Mouse (Mus musculus): ENCODE results near the gene Lmx1b. TPM values are rescaled to one million over a fixed set of nuclear protein-coding genes. Genes with fewer than 3 reads are reported as not detected.
A peak's percentile ranks its signal among the peaks of the same experiment; 100 is the strongest.

Gene Lmx1b
- polyA plus RNA-seq, 1 experiment from 2014 or later, result not detected

DNA sequence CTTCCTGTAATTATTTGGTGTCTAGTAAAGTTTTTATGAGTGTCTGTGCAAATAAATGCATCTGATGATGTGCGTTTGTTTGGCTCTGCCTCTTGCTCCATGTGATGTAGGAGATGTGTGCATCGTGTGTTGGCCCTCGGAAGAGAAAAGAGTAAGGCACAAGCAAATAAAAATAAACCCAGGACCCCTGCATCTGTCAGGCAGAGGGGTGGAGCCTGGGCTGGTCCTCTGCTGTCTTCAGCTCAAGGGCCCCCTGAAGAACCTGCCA, 5.9 kb upstream of the Lmx1b start:
- Histone ChIP-seq H3K9me3 (ENCODE audit: low read length) (no peaks in the 10 kb centered on the region), H3K36me3 (replicated peaks; ENCODE audit: insufficient read depth, low read length) (no peaks in the 10 kb centered on the region), H3K27me3 (ENCODE audit: insufficient read depth, low read length) (peaks cover 75% of the 10 kb centered on the region), H3K9ac (replicated peaks) (no peak overlapping the region), H3K4me2 (ENCODE audit: low read depth, low read length) (no peak overlapping the region), H3K4me1 (ENCODE audit: insufficient read depth) (no peaks in the 10 kb centered on the region; the same call in 1 of the 2 replicates), H3K27ac (ENCODE audit: low read depth) (no peak overlapping the region), H3K4me3 (ENCODE audit: low read depth, low read length) (no peak overlapping the region)
- ATAC-seq (no peak), DNase-seq (no peak)
- 3% methylated on average over 3 of the region's 3 CpGs for WGBS (ENCODE audit: insufficient replicate concordance)
- no peak for TF ChIP-seq EP300 (IDR thresholded peaks at IDR 0.05; ENCODE audit: low read depth)

DNA sequence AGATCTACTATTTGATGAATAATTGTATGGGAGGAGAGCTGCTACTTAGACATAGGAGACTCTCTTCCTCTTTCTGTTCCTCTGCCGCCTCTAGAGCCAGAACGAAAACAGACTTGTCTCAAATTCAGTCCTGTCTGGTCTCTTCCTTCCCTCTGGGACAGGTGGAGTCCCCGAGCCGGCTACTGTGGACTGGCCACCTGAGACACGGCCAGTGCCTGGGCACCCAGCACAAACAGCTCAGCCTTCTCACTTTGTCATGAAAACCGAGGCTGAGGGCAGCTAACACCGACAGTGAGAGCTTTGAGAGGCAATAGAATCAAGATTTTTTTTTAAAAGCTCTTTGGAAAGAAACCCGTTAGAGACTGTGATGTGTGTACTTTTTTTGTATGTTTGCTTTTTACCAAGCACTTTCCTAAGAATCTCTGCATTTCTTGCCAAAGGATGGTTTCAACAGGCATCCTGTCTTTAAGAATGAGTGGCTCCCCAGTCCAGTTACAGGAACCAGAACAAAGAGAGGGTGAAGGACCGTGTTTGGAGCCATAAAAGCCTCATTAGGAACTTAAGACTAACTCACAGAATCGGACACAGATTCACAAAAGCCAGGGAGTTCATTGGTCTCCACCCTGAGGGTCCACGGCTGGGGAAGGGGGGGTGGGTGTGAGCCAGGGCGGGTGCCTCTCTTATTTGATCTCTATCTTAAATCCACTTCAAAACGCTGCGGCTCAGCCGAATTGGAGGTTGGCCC, 5.4 kb upstream of the Lmx1b start:
- Histone ChIP-seq H3K4me1 (ENCODE audit: insufficient read depth) (no peaks in the 10 kb centered on the region; the same call in none of the 2 replicates), H3K36me3 (replicated peaks; ENCODE audit: insufficient read depth, low read length) (no peaks in the 10 kb centered on the region), H3K9ac (replicated peaks) (no peak overlapping the region), H3K27ac (ENCODE audit: low read depth) (no peak overlapping the region), H3K27me3 (ENCODE audit: insufficient read depth, low read length) (peaks cover 79% of the 10 kb centered on the region), H3K9me3 (ENCODE audit: low read length) (no peaks in the 10 kb centered on the region), H3K4me3 (ENCODE audit: low read depth, low read length) (no peak overlapping the region), H3K4me2 (ENCODE audit: low read depth, low read length) (no peak overlapping the region)
- no peak for DNase-seq
- ATAC-seq, result no peak
- WGBS (ENCODE audit: insufficient replicate concordance), result 2% methylated on average over 15 of the region's 15 CpGs
- TF ChIP-seq CTCF (IDR thresholded peaks at IDR 0.05; ENCODE audit: low read depth), result no peak
- TF ChIP-seq EP300 (IDR thresholded peaks at IDR 0.05; ENCODE audit: low read depth), result no peak

DNA sequence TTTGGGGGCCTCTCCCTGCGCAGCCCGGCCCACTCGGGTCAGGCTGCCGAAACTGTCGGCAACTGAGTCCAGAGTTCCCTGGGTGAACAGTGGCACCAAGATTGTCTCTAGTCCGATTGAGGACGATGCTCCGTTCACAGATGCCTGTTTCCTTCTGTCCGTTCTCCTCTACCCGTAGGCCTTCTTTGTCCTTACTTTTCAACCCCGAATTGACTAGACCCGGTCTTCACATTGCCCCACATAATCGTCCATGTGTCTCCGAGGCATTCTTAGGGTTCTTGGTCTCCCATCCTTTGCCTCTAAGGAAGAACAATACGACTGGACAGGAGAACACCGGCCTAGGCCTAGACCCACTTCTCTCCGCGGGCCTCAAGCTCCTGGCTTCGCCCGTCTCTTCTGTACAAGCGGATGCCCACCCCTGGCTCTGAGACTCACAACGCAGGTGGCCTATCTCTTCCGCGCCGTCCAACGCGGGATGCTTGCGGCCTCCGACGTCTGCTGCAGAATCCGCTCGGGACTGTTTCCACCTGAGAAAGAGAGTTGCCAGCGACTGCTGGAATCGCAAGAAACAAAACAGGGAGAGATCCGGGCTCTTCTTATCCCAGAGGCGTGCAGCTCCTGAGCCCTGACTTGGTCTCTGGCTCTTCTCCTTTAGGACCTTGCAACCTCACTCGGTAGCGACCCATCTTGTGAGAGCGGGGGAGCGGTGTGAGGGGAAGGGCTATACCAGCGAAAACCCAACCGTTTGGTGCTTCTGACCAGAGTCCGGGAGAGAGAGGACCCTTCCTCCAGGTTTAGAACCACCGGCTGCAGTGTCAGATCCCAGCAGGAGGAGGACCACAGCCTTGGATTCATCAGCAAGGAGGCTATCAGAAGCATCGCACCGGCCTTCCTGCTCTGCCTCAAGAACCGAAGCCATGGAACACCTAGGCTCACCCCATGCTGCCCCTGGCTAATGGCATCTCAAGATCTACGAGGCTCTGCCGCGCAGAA, 3.7 kb upstream of the Lmx1b start:
- H3K36me3 ChIP-seq (replicated peaks; ENCODE audit: insufficient read depth, low read length), result no peaks in the 10 kb centered on the region
- DNase-seq (no peak), ATAC-seq (no peak)
- H3K27ac ChIP-seq (ENCODE audit: low read depth), result no peak overlapping the region
- WGBS (ENCODE audit: insufficient replicate concordance), result 7% methylated on average over 50 of the region's 50 CpGs
- no peak overlapping the region for H3K9ac ChIP-seq (replicated peaks)
- H3K4me1 ChIP-seq (ENCODE audit: insufficient read depth), result peaks cover 4% of the 10 kb centered on the region
- no peak for TF ChIP-seq EP300 (IDR thresholded peaks at IDR 0.05; ENCODE audit: low read depth)
- no peak for TF ChIP-seq CTCF (IDR thresholded peaks at IDR 0.05; ENCODE audit: low read depth)
- H3K4me2 ChIP-seq (ENCODE audit: low read depth, low read length), result no peak overlapping the region
- peaks cover 88% of the 10 kb centered on the region for H3K27me3 ChIP-seq (ENCODE audit: insufficient read depth, low read length)
- no peaks in the 10 kb centered on the region for H3K9me3 ChIP-seq (ENCODE audit: low read length)
- no peak overlapping the region for H3K4me3 ChIP-seq (ENCODE audit: low read depth, low read length)

DNA sequence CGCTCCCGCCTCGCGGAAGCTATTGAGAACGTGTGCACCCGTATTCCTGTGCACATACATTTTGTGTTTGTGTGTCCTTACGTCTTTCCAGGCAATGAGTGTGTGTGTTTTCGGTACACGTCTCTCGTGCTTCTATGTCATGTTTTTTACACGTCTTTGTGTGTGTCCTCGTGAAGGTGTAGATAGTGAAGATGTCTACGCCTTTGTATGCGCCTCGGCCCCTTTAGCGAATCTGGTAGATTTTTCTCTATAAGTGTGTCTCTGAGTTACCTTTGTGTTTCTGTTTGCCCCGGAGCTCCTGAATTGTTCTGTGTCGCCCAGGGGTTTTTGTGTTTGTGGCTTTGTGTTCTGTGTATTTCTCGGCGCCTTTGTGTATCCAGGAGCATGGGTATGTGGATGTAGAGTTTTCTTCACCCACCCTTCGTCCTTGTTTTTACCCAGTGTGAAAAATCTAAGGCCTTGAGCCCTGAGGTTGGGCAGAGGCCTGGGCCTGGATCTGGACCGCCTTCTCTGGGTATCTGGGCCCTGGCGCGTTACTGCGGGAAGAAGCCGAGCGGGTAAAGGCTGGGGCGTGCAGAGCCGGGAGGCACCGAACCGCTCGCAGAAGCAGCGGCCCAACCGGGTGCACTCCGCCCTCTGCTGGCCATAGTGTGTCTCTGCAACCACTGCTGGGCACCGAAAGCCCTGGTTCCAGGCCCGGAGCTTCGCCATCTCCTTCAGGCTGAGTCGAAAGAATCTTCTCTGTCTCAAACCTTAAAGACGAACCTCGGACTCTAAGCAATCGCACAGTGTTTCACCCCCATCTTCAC, 2.5 kb upstream of the Lmx1b start:
- Histone ChIP-seq H3K4me3 (ENCODE audit: low read depth, low read length) (0 out of 2 replicates have a peak overlapping the region, but pooled peaks have one; percentile 1), H3K4me2 (ENCODE audit: low read depth, low read length) (no peak overlapping the region), H3K4me1 (ENCODE audit: insufficient read depth) (peaks cover 4% of the 10 kb centered on the region), H3K9ac (replicated peaks) (no peak overlapping the region), H3K27ac (ENCODE audit: low read depth) (no peak overlapping the region), H3K27me3 (ENCODE audit: insufficient read depth, low read length) (peaks cover 92% of the 10 kb centered on the region), H3K9me3 (ENCODE audit: low read length) (no peaks in the 10 kb centered on the region), H3K36me3 (replicated peaks; ENCODE audit: insufficient read depth, low read length) (no peaks in the 10 kb centered on the region)
- peak; percentile 82 for TF ChIP-seq CTCF (IDR thresholded peaks at IDR 0.05; ENCODE audit: low read depth)
- TF ChIP-seq EP300 (IDR thresholded peaks at IDR 0.05; ENCODE audit: low read depth), result no peak
- DNase-seq (peak; percentile 78), ATAC-seq (no peak)
- WGBS (ENCODE audit: insufficient replicate concordance), result 3% methylated on average over 42 of the region's 42 CpGs

DNA sequence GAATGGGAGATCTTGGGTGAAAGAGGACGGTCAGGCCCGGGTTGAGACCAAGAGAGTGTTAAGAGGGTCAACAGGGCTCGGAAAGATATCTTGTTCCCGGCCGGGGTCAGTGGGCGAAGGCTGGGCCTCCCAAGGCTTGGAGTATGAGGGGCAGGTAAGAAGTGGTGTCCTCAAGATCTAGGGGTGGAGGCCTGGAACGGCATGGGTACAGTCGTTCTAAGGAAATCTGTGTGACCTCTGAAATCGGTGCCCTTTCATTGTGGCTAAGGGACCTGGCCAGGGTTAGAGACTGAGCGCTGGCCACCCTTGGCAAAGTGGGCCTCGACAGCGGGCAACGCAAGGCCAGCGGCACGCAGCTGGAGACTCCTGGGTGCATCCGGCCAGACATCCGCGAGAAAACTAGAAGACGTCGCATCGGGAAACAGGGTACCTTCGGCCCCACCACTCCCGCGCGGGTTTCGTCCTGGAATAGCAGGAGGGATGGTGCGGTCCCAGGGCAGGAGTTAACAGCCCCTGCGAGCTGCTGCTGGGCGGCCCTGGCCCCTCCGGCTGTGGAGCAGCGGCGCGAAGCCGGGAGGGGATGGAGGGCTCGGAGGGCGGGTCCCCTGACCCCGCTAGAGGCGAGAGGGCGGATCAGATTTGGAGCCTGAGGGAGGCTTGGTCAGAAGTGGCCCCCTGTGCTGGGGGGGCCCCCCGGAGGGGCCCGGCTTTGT, 1.7 kb upstream of the Lmx1b start:
- no peak for ATAC-seq
- 2% methylated on average over 38 of the region's 41 CpGs for WGBS (ENCODE audit: insufficient replicate concordance)
- H3K27ac ChIP-seq (ENCODE audit: low read depth), result no peak overlapping the region
- H3K4me2 ChIP-seq (ENCODE audit: low read depth, low read length), result no peak overlapping the region
- DNase-seq, result no peak
- TF ChIP-seq EP300 (IDR thresholded peaks at IDR 0.05; ENCODE audit: low read depth) (no peak), CTCF (IDR thresholded peaks at IDR 0.05; ENCODE audit: low read depth) (no peak)
- H3K4me1 ChIP-seq (ENCODE audit: insufficient read depth), result peaks cover 4% of the 10 kb centered on the region
- H3K27me3 ChIP-seq (ENCODE audit: insufficient read depth, low read length), result peaks cover 92% of the 10 kb centered on the region
- no peaks in the 10 kb centered on the region for H3K9me3 ChIP-seq (ENCODE audit: low read length)
- H3K36me3 ChIP-seq (replicated peaks; ENCODE audit: insufficient read depth, low read length), result no peaks in the 10 kb centered on the region
- H3K9ac ChIP-seq (replicated peaks), result no peak overlapping the region
- 0 out of 2 replicates have a peak overlapping the region, but pooled peaks have one; percentile 1 for H3K4me3 ChIP-seq (ENCODE audit: low read depth, low read length)
